Mouse (Mus musculus): ENCODE results near the gene Olfr800.

DNA sequence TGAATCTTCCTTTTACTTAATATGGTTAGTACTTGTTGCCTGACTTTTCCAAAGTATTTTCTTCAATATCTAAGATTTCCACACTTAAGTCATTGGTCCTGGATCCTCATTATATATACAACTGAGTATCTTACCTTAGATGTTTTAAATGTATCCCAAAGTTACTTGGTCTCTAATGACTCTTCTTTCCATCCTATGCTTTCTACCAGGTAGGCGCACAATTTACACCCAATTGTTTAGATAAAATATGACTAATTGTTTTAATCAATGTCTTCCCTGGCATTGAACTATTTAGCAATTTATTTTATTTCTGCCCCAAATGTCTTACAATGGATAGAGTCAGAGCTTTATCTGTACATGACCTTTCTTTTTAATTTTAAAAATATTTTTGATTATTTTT is 45.0 kb upstream of the Olfr800 start, which contains the start of gene Olfr796:
- TF ChIP-seq CTCF (IDR thresholded peaks at IDR 0.05; ENCODE audit: borderline replicate concordance, insufficient read depth, low read length) (no peak), POLR2A (IDR thresholded peaks at IDR 0.05; ENCODE audit: low read depth, low read length) (no peak)
